Mouse (Mus musculus) stomach, postnatal 0 days (tissue): ENCODE measurements around the gene Socs5.

Experiments
- CTCF ChIP-seq: IDR thresholded peaks from 2 replicates; pipeline ENCODE4 v1.5.1; 2016; ENCODE audit warnings: antibody characterized with exemption, low read depth, mild to moderate bottlenecking, moderate library complexity
- EP300 ChIP-seq: optimal IDR thresholded peaks from 2 replicates; pipeline ENCODE3; 2016; ENCODE audit warnings: antibody characterized with exemption

GRCm38 (mm10) chr17:87083671-87084070 is 23.8 kb upstream of the Socs5 start:
- TF ChIP-seq CTCF (no peak), EP300 (no peak)
